Mouse (Mus musculus): ENCODE measurements around the gene Fgd5. TPM values are rescaled to one million over a fixed set of nuclear protein-coding genes. Genes with fewer than 3 reads are reported as not detected.
"Not testable (repeated sequence)": the region's sequence is repeated elsewhere in the genome, so short reads cannot be mapped to it uniquely, and the experiment has no call there.

Gene Fgd5
- total RNA-seq (2015; ENCODE audit: low replicate concordance) (not detected in 2 replicates), total RNA-seq (2017; ENCODE audit: low replicate concordance) (0.61 TPM in 1 of 2 replicates, not detected in the other)

GRCm38 (mm10) chr6:91978371-91979300 is at the start of gene Fgd5:
TSS of gene Fgd5 (plus strand) at chr6:91978878.
- no peak for ATAC-seq (replicated peaks; ENCODE audit: low FRiP score, poor library complexity, severe bottlenecking)

- ATAC-seq (replicated peaks; ENCODE audit: low FRiP score, poor library complexity, severe bottlenecking) = no peak
Measured at GRCm38 (mm10) chr6:91931231-91931630, 47.4 kb upstream of the Fgd5 start.

DNA sequence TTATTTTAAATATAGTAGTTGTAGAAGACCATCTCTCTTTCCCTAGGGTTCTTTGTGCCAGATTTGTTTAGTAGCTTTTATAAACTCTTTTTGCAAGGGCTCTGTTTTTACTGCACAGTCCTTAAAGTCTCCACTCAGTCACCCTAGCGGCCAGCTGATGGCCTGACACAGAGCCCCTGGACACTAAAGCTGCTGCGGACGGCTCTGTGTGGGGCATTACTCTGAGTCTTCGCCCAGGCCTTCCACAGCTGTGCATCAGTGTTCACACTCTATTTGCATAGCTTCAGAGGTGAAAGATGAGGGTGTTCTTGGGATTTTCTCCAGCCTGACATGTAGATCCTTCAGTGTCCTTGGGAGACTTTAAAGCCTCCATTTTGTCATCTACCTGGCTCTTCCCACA is 40.2 kb upstream of the Fgd5 start:
- no peak for ATAC-seq (replicated peaks; ENCODE audit: low FRiP score, poor library complexity, severe bottlenecking)

DNA sequence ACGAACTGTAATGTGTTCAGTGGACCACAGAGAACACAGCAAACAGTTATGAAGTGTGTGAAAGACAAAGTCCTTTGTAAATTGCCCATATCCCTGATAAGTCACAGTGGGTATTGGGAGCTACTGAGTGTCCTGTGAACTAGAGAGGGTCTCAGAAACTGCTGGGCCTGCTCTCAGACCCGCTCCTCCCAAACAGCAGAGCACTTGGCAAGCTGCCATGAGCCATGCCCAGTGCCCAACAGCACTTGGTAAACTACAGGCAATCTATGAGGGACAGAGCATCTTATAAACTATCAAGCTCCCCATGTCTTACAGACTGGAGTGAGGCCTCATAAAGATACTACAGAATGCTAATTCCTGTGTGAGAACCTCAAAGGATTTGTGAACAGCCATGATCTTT is 30.3 kb upstream of the Fgd5 start:
- no peak for ATAC-seq (replicated peaks; ENCODE audit: low FRiP score, poor library complexity, severe bottlenecking)

- not testable (repeated sequence) for ATAC-seq (replicated peaks; ENCODE audit: low FRiP score, poor library complexity, severe bottlenecking)
Measured at GRCm38 (mm10) chr6:91958015-91958414, 20.7 kb upstream of the Fgd5 start.

GRCm38 (mm10) chr6:91960028-91960811 is 18.5 kb upstream of the Fgd5 start:
- no peak for ATAC-seq (replicated peaks; ENCODE audit: low FRiP score, poor library complexity, severe bottlenecking)

DNA sequence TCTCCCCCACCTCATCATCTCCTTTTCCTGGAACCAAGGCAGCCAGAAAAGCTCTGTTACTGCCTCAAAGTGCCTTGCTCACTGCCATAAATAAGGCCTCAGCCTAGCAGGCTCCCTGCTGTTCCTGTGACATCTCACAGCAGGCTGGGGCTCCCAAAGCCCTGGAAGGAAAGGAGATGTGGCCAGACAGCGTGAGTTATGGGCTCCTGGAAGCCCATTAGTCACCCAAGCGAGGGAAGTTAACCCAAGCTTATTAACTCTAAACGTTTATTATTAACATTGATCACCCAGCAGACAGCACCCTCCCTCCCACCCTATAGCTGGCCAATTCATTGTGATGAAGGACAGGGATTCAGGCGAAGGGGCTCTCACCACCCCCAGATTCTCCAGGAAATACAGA is 15.2 kb upstream of the Fgd5 start:
- ATAC-seq (replicated peaks; ENCODE audit: low FRiP score, poor library complexity, severe bottlenecking) = no peak

DNA sequence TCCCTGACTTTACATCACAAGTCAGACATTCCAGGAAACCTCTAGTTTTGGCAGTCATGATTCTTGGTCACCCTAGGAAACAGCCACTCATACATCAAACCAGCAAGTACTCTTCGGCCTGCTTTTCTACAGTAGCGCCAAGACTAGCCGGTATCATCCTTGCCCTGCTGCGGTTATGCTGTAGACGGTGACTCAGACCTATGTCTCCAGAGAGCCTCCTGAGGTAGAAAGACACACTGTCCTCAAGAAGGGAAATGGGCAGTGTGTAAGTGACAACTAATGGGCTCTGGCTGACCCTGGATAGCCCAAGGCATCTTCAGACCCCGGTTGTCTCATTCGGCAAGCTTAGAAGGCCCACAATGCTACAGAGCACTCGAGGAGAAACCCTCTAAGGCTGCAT is 13.6 kb upstream of the Fgd5 start:
- ATAC-seq (replicated peaks; ENCODE audit: low FRiP score, poor library complexity, severe bottlenecking) = no peak

DNA sequence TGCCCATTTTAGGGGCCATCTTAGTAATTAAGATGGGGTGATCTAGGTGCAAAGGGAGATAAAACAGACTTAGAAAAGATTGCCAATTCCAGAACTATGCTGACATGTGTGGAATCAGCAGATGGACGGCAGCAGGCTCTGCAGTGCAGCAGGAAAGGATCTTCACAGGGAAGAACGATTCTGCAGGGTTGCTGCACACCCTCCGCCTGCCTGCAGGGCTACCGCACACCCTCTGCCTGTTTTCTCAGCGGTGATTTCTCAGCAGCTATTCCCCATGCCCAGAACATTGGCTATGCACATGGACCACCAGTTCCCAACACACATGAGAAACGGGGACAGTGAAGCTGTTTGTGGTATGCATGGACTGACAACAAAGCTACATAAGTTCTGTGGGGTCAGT is 12.7 kb upstream of the Fgd5 start:
- no peak for ATAC-seq (replicated peaks; ENCODE audit: low FRiP score, poor library complexity, severe bottlenecking)

DNA sequence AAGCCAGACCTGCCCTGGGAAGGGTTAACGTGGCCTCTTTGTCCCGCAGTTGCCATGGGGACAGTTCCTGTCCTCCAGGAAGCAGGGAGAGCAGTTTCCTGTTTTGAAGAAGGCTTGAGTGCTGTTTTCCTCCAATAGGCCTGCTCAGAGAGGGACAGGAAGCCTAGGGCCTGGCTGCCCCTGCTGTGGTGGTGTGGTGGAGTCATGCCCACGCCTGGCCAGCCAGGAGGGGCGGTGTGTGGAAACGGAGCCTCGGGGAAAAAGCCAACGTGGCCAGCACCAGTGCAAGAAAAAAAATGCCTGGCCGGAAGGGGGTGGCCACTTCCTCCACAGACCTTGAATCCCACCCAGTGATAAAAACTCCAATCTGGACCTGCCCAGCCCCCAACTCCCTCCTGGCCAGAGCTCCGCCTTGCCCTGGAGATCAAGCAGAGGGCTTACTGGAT is 6.5 kb upstream of the Fgd5 start:
- no peak for ATAC-seq (replicated peaks; ENCODE audit: low FRiP score, poor library complexity, severe bottlenecking)

- ATAC-seq (replicated peaks; ENCODE audit: low FRiP score, poor library complexity, severe bottlenecking) = no peak
Measured at GRCm38 (mm10) chr6:91973972-91974371, 4.7 kb upstream of the Fgd5 start.

DNA sequence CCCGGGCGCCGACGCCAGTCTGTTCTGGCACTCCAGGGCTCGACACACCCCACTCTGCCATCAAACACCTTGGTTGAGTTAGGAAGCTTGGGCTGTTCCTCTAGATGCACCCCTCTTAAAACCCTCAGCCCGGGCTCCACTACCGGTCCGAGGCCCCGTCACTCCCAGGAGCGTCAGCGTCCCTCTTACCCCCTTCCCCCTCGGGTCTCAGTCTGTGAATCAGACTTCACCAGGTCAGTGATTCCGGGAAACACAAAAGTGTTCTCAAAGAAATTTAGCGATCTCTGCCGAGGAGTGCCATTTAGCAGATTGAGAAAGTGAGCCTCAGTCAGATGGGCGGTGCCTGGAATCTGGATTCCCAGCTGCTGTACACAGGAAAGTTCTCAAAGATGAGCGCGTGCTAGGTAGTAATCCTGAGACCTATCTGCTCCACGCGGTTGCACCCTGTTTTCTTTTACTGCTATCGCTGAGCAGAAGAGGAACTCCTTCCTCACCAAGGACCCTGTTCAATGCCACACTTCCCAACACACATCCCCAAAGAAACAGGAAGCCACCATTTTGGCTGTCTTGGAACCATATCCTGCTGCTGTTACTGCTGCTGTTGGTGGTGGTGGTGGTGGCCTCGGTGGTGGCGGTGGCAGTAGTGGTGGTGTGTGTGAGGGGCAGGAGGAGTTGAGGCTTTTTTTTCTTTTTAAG is 771 bp downstream of the Fgd5 start:
- no peak for ATAC-seq (replicated peaks; ENCODE audit: low FRiP score, poor library complexity, severe bottlenecking)

GRCm38 (mm10) chr6:91980011-91980410 is 1.3 kb downstream of the Fgd5 start:
- no peak for ATAC-seq (replicated peaks; ENCODE audit: low FRiP score, poor library complexity, severe bottlenecking)

GRCm38 (mm10) chr6:91990101-91990500 is 11.4 kb downstream of the Fgd5 start:
- ATAC-seq (replicated peaks; ENCODE audit: low FRiP score, poor library complexity, severe bottlenecking) = no peak

DNA sequence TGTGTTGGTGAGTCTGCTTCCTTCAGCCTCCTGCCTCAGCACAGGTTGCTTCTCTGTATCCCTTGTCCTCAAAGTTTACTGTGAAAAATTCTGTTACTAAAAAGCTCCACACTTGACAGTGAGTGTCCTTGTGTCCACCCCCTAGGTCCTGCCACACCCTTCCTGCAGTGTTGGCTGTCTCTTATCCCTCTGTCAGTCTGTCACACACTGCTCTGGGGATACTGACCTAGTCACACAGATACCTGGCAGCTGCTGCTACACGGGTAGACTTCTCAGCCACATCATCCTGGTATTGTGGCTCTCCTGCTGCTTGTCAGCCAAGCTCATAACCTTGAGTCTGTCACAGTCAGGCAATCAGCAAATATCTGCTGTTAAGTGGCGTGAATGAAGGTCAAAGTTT is 14.1 kb downstream of the Fgd5 start:
- ATAC-seq (replicated peaks; ENCODE audit: low FRiP score, poor library complexity, severe bottlenecking) = peak; percentile 81

DNA sequence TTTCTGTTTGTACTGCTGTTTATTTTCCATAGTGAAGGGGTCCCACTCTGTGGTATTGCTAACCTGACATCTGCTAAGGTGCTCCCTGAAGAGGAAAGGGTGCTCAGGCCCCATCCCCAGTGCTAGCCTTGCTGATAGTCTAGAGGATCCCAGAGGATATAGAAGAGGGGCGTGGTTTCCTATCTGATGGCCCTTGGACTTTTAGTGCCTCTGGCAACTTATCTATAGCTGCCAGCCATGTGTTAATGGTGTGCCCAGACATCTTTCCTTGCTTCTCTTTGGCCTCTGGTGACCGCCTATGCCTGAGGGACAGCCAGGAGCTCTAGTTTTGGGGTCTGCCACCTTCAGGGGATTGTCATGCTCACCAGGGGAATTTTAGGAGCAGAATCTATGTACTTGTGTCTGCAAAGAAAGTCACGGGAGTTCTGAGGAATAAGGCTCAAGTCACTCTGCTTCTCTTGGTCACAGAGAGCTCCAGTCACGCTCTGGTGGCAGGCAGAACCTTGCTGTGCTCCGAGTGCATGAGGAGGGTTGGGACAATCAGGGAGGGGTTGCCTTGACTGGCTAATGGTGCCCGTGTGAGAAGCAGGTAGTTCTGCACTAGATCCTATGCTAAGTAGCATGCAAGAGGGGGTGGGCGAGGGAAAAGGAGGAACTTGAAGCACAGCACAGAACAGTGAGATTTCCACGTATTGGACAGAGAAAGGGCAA is 15.3 kb downstream of the Fgd5 start:
- peak; percentile 77 for ATAC-seq (replicated peaks; ENCODE audit: low FRiP score, poor library complexity, severe bottlenecking)

DNA sequence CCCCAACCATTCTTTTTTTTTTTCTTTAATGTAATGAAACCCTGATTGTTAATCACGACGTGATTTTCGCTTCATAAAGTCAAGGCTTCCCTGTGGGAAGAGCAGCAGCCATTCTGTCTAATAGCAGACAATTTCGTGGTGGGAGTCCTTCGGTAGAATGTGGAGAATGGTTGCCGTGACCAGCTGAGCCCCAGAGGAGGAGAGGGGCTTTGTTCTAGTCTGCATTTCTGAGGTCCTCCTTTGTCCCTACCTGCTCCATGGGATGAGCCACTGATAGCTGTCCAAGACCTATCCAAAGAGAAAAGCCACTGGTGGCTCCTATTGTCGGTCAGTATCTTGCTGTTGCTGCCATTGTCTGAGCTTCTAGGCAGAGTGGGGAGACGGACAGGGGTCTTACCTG is 17.4 kb downstream of the Fgd5 start:
- no peak for ATAC-seq (replicated peaks; ENCODE audit: low FRiP score, poor library complexity, severe bottlenecking)

GRCm38 (mm10) chr6:92002558-92003285 is 24.0 kb downstream of the Fgd5 start:
- ATAC-seq (replicated peaks; ENCODE audit: low FRiP score, poor library complexity, severe bottlenecking) = no peak

DNA sequence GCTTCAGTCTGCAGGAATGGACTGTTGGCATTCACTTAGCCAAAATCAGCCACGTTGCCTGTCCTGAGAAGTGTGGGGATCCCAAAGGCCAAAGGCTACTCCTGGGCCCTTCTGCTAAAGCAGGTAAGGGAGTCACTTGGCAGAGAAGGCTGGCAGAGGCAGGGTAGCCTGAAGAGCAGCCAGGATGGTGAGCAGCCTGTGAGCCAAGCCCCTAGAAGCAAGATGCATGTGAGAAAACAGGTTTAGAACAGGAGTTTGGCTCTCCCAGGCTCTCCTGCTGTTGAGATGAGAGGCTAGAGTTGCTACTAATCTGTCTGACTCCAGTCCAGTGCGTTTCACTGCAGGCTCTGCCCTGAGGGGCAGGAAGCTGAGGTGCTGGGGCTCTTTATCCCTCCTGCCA is 25.0 kb downstream of the Fgd5 start:
- ATAC-seq (replicated peaks; ENCODE audit: low FRiP score, poor library complexity, severe bottlenecking) = no peak

Data from erythroid progenitor cell, adult 5-6 weeks (primary cell).